Mouse (Mus musculus) frontal cortex, postnatal 36 days (tissue): ENCODE measurements around the gene Chmp6.
A peak's percentile ranks its signal among the peaks of the same experiment; 100 is the strongest.

Source experiments
- DNase-seq, 2 experiments: peaks; one replicate each; pipeline ENCODE4 v3.0.0; 2022; ENCODE audit warnings: low spot score in 2 of 2

Gene Chmp6

DNA sequence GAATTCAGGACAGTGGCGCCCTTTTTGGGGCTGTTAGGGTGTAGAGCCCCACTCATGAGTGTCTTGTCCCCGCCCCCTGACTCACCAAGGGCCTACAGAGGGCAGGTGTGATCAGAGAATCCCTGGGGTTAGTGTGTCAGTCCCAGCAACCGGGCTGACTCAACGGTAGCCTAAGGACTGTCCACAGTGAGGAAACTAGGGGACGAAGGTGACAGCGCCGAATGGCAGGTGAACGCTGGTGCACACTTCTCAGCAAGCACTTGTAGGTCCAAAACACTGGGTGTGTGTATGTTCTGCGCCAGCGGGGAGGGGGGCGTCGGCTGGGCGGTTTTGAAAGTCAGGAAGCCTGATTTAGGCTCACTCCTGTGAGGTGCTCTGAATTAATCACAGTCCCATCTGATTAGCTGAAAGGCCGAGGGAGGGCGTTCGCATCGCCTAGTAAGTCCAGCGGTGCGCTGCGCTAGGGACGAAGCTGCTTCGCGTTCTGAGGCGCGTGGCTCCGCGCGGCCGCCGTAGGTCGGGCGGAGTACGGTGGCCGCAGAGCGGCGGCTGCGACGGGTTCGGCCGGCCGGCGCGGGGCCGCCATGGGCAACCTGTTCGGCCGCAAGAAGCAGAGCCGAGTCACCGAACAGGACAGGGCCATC is at the start of gene Chmp6:
Gene Chmp6, plus strand, starts transcription at position 151 of the 644 bp plus-strand sequence.
- DNase-seq, result peak; percentile 91 to 95

DNA sequence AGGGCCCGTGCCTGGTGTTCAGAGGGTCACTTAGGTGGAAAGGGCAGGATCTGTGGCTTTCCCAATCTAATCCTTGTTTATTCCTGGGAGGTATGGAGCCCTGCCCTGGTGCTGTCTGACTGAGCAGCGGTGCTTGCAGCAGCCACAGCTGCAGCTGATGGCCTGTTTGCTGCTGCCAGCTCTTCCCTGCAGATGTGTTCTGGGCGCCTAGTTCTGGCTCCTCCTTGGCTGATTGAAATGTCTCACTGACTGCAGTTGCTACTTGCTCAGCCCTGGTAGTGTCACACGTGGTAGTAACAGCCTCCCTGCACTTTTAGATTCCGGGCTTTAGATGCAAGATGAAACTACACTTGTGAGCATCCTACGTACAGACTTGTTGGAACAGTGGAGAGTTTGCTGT is 46.4 kb upstream of the Chmp6 start:
- DNase-seq, result no peak

DNA sequence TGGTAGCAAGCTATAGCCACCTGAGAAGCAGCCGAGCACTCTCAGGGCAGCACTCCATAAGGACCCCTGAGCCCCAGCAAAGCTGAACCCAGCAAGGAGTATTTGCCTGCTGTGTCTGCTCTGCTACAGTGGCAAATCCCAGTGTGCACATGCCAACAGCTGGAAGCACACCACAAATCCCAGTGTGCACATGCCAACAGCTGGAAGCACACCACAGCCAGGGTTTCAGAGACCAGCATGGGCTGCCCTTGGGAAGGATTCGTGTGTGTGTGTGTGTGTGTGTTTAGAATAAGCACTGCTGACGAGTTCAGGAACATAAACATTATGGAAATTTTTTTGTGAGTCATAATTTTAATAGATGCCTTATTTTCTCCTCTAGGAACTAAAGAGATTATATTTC is 45.1 kb upstream of the Chmp6 start:
- no peak for DNase-seq

DNA sequence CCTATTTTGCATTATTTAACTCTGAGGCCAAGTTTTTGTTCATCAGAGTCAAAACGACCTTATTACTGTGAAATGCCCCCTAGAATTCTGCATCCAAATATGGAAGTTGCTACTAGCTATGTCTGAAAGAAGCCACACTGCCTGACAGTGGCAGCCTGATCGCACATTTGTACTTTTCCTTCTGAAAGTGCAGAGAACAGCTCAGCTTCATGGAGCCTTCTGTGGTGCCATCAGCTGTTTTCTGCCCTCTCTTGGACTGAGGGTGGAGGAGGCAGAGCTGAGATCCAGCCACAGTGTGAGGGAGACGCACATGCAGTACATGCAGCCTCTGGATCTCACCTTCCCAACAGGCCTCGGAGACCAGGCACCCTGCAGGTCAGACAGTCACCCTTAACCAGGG is 44.7 kb upstream of the Chmp6 start:
- DNase-seq, result no peak

DNA sequence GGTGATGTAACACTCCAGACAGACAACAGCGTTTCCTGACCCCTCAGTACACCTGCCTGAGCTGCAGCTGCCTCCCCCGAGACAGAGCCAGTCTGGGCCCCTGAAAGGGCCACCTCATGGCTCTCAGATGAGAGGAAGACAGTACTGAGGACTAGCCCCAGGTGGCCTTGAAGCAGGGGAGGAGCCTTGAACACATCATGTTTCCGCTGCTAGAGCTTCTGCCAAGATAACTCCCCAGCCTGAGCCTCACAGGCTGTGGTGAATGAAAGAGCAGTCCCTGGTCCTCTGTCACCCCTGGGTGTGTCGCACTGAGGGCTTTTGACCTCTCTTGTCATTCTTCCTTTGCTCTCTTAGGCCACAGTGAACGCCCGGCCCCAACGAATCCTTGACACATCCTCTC is 42.1 kb upstream of the Chmp6 start:
- DNase-seq, result no peak

DNA sequence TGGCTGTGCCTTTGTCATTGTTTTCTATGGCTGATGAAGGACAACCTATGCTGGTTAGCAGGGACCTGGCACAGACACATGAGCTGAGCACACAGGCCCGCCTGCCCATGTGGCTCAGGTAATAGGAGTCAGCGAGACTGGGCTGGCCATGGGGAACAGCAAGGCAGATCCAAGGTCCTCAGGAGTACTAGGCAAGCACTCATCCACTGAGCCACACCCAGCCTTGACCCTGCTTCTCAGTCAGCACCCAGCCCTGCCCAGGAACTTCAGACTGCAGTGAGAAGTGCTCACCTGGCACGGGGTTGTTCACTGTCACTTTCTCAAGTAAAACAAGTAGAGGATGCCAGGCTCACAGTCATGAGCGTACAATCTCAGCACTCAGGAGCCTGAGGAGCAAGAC is 39.6 kb upstream of the Chmp6 start:
- no peak for DNase-seq

DNA sequence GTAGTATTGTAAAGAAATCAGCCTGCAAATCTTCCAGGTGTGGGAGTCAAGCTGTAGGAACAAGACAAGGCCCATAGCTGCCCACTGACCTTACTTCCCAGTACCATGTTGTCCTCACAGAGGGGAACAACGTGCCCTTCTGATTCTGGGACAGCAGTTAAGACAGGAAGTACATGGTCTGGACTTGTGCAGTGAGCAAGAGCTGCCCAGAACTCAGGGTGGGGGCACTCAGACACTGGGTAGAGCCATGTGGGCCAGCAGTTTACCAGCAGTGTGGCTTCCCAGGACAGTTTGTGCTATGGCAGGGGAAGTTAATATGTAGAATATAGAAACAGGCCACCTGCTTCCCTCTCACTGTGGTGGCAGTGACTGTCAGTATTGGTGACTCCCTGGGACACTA is 38.4 kb upstream of the Chmp6 start:
- DNase-seq, result no peak

DNA sequence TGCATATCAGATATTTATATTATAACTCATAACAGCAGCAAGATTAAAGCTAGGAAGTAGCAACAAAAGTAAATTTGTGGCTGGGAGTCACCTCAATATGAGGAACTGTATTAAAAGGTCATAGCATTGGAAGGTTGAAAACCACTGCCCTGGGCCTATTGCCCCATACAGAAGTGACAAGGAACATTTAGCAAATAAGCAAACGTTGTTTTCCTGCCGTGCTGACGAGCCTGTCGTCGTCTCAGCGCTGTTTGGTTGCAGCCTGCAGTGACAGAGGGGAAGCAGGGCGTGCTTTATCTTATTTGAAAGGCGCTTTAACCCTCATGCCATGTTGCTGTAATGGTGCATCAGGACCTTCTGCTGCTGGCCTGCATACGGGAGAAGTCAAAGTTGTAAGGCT is 37.6 kb upstream of the Chmp6 start:
- no peak for DNase-seq

DNA sequence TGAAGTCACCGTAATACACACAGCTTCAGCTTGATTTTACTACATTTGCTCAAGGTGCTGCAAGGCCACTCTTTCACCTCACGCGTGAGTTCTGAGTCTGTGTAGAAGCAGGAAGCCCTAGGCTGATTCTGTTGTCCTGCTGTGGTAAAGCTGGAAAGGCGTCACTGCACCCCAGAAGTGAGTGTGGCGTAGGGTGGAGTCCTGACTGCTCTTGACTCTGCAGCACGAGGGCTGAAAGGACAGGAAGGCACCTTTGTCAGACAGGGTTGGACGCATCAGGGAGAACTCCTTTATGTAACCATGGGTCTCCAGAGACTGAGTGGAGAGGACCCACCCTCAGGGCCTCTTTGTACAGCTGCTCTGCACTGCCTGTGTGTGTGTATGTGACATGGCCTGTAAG is 36.1 kb upstream of the Chmp6 start:
- no peak for DNase-seq

DNA sequence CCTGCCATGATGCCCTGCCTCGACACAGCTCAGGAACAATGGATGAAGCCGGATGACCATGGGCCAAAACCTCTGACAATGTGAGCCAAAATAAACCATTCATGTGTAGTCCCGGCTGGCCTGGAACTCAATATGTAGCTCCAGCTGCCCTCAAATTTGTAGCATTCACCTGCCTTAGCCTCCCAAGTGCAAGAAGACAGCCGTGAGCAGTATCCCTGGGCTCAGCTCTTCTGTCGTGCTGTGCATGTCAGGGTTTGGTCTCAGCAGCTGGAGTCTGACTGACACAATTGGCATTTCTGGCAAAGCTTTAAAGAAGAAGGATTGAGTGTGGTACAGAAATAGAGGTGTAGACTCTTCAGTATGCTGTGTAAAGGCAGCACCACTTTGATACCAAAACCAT is 33.7 kb upstream of the Chmp6 start:
- DNase-seq, result no peak

DNA sequence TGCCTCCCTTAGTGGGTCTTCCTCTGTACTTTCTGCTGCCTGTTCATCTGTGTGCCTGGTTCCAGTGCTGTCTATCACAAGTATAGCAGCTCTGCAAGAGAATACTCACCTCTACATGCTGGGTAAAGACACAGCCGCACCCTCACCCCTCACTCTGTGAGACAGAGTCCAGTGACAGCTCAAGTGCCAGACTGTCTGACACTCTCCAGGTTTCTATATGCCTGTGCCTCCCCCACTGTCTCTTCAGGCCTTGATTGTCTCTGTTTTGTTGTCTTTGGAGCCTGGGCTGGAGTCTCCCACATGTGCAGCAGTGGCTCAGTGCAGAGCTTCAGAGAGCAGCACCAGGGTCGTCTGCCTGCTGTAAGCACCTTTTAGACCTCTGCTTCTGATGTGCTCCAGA is 29.6 kb upstream of the Chmp6 start:
- no peak for DNase-seq

DNA sequence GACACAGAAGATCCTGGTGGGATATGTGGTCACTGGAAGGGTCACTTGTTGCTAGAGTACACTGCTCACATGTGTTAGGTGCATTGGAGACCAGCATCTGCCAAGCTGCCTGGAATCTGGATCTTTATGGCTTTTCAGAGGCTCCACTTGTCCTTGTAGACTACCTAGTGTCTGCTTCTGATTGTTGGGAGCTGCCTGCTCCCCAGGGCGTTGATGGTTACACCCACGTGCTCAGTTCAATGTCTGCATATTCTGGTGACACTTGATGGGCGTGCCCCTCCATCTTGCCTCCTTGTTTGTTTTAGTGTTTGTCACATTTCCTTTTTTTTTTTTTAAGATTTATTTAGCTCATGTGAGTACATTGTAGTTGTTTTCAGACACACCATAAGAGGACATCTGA is 23.3 kb upstream of the Chmp6 start:
- no peak for DNase-seq

DNA sequence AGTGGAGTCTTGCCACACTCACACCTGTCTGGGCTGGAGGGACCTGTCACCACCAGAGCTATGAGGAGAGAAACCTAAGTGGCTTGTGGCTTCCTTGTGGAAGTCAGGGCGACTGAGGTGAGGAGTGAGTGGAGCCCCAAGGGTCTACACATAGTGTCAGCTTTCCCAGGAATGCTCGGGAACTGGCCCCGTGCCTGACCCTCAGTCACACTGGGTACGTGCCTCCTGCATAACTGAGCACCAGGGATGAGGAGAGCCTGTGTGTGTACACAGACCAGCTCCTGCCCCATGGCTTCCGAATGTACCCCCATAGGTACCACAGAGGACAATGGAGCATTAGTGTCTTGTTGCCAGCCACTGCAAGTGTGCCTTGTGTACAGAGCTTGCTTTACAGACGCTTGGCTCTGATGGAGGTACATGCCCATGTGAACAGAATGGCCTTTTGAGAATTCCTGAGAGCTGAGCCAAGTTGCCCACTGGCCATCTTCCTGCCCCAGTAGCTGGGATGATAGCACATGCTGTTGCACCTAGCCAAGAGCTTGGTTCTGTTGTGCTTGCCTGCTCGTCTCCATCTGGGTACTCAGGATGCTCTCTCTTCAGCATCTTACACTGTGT is 21.5 kb upstream of the Chmp6 start:
- no peak for DNase-seq

DNA sequence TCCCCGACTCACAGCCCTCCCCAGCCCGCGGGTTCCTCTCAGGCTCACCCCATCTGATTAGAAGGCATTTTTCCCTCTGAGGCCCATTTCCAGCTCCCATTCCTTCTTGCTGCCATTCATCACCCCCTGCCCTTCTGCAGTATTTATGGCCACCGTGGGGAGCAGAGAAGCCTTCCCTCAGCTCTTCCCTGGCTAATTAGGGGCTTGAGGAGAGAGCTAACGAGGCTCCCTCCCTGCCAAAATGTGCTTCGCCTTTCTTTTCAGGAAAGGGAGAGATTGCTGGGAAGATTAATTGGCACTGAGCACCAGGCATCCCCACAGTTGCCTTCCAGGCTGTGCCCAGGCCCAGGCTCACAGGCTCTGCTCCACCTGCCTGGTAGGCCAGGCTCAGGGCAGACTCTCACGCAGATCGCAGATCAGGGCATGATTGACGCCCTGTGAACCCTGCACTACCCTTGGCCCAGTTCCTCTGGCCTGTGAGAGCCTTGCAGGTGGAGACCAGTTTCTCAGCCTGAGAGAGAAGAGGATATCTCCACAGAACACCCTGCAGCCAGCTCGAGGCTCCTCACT is 19.5 kb upstream of the Chmp6 start:
- no peak for DNase-seq

DNA sequence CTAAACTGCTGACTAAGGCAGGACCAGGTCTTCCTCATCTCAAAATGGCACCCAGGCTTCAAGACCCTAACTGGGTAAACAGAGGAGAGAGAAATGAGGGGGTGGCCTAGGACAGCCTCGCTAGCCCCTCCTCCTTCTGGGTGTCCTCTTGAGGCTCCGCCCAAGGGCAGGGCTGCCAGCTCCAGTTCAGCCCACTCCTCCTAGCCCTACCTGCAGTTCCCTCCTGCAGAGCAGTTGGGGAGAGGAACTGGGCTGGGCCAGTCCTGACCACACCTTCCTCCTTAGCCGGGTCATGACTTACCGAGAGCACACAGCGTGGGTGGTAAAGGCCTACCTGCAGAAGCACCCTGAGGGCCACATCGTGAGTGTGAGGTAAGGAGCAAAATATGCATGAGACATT is 18.6 kb upstream of the Chmp6 start:
- no peak for DNase-seq

DNA sequence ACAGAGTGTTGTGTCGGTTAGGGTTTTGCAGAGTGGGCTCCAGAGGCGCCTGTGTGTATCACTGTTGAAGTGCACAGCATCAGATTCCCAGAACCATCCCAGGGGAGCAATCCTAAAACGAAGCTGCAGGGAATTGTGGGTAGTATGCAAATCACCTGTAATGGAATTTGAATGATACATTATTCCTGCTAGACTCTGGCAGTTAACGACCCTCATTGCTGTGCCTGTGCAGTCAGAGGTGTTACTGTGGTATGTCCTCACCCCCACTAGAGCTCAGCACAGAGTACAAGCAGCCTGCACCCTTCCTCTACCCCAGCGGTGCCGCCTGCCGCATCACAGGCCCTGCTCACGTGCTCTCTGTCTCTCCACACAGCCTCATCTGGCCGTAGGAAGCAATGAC is 16.2 kb upstream of the Chmp6 start:
- no peak for DNase-seq

DNA sequence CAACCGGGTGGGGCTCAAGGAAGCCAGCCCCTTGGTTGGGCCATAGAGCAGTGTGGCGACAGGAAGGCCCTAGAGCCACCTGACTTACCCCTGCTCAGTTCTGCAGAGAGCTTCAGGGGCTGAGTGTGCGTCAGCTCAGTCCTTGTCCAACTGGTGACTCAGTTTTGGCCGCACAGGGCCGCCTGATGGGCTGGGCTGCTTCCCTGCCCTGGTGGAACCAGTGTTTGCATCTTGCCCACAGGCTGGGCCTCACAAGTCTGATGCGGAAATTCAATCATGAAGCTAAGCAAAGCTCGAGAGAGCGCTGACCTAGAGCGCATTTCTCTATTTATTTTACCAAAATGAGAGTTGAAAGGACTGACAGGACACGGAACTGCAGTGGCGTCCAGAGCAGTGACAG is 14.3 kb upstream of the Chmp6 start:
- DNase-seq, result no peak

DNA sequence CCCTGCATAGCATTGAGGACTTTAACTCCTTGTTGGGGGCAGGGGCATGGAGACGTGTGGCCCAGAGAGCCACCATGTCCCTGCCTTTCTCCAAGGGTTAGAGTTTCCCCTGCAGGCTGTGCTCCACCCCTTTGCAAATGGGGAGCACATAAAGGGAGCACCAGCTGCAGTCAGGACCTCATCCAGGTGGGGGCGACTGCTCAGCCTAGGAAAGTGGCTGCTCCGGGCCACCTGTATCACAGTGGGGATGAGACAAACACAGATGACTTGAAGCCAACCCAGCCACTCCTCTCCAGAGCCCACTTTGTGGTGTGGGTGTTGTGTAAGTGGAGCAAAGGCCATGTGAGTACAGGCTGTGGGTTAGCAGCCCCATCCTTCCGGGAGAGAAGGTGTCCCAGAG is 12.1 kb upstream of the Chmp6 start:
- no peak for DNase-seq

DNA sequence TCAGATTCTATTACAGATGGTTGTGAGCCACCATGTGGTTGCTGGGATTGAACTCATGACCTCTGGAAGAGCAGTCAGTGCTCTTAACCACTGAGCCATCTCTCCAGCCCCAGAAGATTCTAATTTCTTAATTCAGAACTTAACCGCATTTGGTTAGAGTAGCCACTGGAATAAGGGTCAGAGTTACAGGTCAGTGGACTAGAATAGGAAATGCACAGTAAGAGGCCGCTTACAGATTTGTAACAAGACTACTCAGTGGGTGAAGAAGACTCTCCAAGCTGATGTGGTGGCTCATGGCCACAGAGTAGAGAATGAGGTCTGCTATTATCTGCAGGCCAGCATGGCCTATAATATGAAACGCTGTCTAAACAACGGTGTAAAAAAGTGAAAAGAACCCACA is 10.3 kb upstream of the Chmp6 start:
- no peak for DNase-seq

DNA sequence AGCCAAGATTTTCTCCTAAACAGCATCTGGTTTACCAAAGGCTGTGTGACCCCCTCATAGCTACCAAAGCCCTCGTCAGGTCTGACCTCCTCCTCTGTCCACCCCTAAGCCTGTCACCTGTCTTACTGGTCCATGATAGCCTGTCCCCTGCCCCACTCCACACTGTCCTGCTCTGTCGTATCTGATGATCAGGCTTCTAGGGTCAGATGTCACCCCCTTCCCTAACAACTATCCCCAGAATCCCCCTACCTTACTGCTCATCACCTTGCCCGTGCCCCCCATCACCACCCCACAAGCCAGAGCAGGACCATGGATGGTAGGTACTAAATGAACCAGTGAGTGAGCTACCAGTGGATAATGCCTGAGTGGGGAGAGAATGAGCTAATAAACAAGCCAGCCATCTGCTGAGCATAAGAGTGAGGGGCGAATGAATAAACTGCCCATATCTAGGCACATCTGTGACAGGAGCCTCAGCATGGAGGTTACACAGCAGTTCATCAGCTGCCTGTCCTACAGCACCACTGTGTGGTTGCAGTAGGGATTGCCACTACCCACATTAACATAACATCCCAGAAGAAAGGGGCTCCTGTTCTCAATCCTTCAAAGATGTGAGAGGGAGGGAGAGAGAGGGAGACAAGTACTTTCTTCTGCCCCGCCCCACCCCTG is 8.5 kb upstream of the Chmp6 start:
- peak; percentile 68 to 83 for DNase-seq

DNA sequence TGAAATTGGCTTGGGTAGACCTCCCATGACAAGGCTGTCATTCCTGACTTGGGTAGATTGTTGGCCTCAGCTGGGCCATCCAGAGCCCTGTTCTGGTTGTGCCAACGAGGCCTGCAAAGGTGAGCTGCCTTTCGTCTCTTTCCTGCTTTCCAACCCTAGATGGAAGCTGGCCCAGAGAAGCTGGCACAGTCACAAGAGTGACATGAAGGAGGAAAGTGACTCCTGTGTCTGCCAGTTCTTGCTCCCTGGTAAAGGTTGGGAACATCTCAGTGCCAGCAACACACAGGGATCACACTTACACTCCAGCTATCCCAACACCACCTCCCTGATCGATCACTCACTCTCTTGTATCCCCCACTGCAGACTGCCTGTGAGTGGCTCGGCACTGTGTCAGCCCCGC is 7.4 kb upstream of the Chmp6 start:
- DNase-seq, result peak in 1 of 2 experiments; percentile 43

DNA sequence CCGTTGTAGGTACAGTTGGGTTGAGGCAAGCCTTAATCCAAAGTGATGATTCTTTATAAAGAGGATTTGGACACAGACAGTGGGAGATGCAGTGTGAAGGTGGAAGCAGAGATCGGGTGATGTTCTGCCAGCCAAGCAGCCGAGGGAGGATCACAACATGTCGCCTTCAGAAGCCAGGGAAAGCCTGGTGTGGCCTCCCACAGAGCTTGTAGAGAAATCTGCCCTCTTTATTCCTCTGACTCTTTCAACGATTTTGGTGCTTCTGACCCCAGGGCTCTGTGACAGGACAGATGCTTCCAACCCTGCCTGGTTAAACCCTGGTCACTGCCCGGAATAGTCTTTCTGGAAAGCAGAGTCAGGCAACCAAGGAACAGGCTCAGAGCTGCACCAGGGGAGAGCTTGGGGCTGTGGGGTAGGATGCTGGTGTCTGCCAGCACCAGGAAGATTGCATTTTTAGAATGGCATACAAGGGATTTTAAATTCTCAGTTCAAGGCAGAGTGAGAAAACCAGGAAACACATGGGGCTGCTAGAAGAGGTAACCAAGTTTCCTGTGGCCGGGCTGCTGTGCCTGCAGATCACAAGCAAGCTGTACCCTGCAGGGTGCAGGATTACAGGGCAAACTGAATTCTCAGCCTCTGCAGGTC is 6.1 kb upstream of the Chmp6 start:
- DNase-seq, result peak; percentile 77 to 81

DNA sequence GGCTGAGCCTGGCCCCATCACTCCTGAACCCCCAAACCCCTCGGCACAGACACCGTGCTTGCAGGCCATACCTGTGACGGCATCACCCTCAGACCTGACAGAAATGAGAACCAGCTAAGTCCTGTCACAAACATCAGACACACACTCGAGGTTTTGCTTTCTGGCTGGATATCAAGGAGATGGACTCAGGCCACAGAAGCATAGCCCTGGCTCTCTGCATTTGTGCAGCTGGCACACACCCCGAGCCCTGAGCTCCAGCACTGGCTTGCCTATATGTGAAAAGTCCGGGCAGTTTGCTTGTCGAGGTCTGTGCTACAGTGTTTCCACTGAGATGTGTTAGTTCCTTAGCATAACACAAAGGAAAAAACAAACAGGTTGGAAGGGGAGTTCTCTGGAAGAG is 5.5 kb upstream of the Chmp6 start:
- DNase-seq, result no peak
